Mouse (Mus musculus): ENCODE results near the gene Olfr1507. TPM values are rescaled to one million over a fixed set of nuclear protein-coding genes. Genes with fewer than 3 reads are reported as not detected.

Olfr1507 gene
- total RNA-seq (2023), result not detected in 4 replicates

GRCm38 (mm10) chr14:52495516-52495915, at the start of gene Olfr1507:
Gene Olfr1507 (minus strand): TSS chr14:52495749.

GRCm38 (mm10) chr14:52467395-52467794, 28.2 kb downstream of the Olfr1507 start, which contains the start of gene Olfr1508:
Gene Olfr1508 (minus strand): TSS chr14:52467495.

GRCm38 (mm10) chr14:52442690-52443089, 52.9 kb downstream of the Olfr1507 start, which contains the start of gene Olfr1509:
Gene Olfr1509 (plus strand): TSS chr14:52442990.

Other genes starting within 250 kb of the Olfr1507 start
- 267 to 322 TPM (median 286 TPM) in 4 replicates for gene Chd8, start 238.0 kb downstream of the Olfr1507 start, total RNA-seq (2023)
- gene Tox4, start 216.6 kb downstream of the Olfr1507 start, total RNA-seq (2023), result 115 to 127 TPM (median 121 TPM) in 4 replicates
- gene Rab2b, start 216.2 kb downstream of the Olfr1507 start, total RNA-seq (2023), result 16.9 to 24.1 TPM (median 23.4 TPM) in 4 replicates
- gene Mettl3, start 190.6 kb downstream of the Olfr1507 start, total RNA-seq (2023), result 58.5 to 60.9 TPM (median 60.0 TPM) in 4 replicates
- 0.12 to 0.21 TPM (median 0.15 TPM) in 3 of 4 replicates, not detected in the other for gene Sall2, start 167.0 kb downstream of the Olfr1507 start, total RNA-seq (2023)
- not detected in 4 replicates for gene Olfr1513, start 139.3 kb downstream of the Olfr1507 start, total RNA-seq (2023)
- not detected in 4 replicates for gene Olfr1512, start 116.6 kb downstream of the Olfr1507 start, total RNA-seq (2023)
- gene Olfr1511, start 98.4 kb downstream of the Olfr1507 start, total RNA-seq (2023), result not detected in 4 replicates
- gene Olfr1510, start 81.4 kb downstream of the Olfr1507 start, total RNA-seq (2023), result not detected in 4 replicates
- gene Olfr1509, start 52.8 kb downstream of the Olfr1507 start, total RNA-seq (2023), result not detected in 4 replicates
- gene Olfr1508, start 28.3 kb downstream of the Olfr1507 start, total RNA-seq (2023), result not detected in 4 replicates